Mouse (Mus musculus) E14TG2a.4 (cell line): ENCODE results near the gene Hspa1a.

Source experiments
- CTCF ChIP-seq: conservative IDR thresholded peaks from 2 replicates; pipeline ENCODE4 v1.5.1; 2014; ENCODE audit warnings: low read length
- POU5F1 ChIP-seq: IDR thresholded peaks from 2 replicates; pipeline ENCODE4 v1.6.1; 2014; ENCODE audit warnings: low read length, borderline replicate concordance

- no peak for TF ChIP-seq CTCF
- TF ChIP-seq POU5F1, result no peak
Measured at GRCm38 (mm10) chr17:35002153-35002865, 30.4 kb upstream of the Hspa1a start.
